Mouse (Mus musculus): ENCODE results near the gene Klhl41. TPM values are rescaled to one million over a fixed set of nuclear protein-coding genes. Genes with fewer than 3 reads are reported as not detected.

Klhl41 gene
- polyA plus RNA-seq, 1 experiment from 2014 or later, result 0.45 TPM

- Histone ChIP-seq H3K27me3 (replicated peaks; ENCODE audit: insufficient read depth, low read length) (no peaks in the 10 kb centered on the region), H3K4me1 (ENCODE audit: insufficient read depth, low read depth, low read length) (no peaks in the 10 kb centered on the region), H3K4me3 (ENCODE audit: low read depth, low read length) (no peak overlapping the region), H3K36me3 (ENCODE audit: insufficient read depth, low read length) (no peaks in the 10 kb centered on the region), H3K9me3 (ENCODE audit: low read length) (no peaks in the 10 kb centered on the region), H3K9ac (replicated peaks; ENCODE audit: low read depth) (no peak overlapping the region), H3K27ac (ENCODE audit: low read length) (no peak overlapping the region), H3K4me2 (replicated peaks; ENCODE audit: low read depth, low read length) (no peak overlapping the region)
- WGBS, result 94% methylated on average over 4 of the region's 4 CpGs
- DNase-seq (ENCODE audit: low spot score) (no peak), ATAC-seq (no peak)
- TF ChIP-seq EP300 (IDR thresholded peaks at IDR 0.05) (no peak), CTCF (IDR thresholded peaks at IDR 0.05) (no peak)
Measured at GRCm38 (mm10) chr2:69659326-69659725, 10.6 kb upstream of the Klhl41 start.

GRCm38 (mm10) chr2:69663827-69664476 is 6.0 kb upstream of the Klhl41 start:
- WGBS, result 67% methylated on average over 13 of the region's 13 CpGs
- Histone ChIP-seq H3K27ac (ENCODE audit: low read length) (no peak overlapping the region), H3K9me3 (ENCODE audit: low read length) (no peaks in the 10 kb centered on the region), H3K36me3 (ENCODE audit: insufficient read depth, low read length) (no peaks in the 10 kb centered on the region), H3K4me2 (replicated peaks; ENCODE audit: low read depth, low read length) (no peak overlapping the region), H3K4me3 (ENCODE audit: low read depth, low read length) (no peak overlapping the region), H3K27me3 (replicated peaks; ENCODE audit: insufficient read depth, low read length) (no peaks in the 10 kb centered on the region), H3K4me1 (ENCODE audit: insufficient read depth, low read depth, low read length) (no peaks in the 10 kb centered on the region), H3K9ac (replicated peaks; ENCODE audit: low read depth) (no peak overlapping the region)
- TF ChIP-seq EP300 (IDR thresholded peaks at IDR 0.05) (no peak), CTCF (IDR thresholded peaks at IDR 0.05) (no peak)
- DNase-seq (ENCODE audit: low spot score), result no peak
- ATAC-seq, result no peak

DNA sequence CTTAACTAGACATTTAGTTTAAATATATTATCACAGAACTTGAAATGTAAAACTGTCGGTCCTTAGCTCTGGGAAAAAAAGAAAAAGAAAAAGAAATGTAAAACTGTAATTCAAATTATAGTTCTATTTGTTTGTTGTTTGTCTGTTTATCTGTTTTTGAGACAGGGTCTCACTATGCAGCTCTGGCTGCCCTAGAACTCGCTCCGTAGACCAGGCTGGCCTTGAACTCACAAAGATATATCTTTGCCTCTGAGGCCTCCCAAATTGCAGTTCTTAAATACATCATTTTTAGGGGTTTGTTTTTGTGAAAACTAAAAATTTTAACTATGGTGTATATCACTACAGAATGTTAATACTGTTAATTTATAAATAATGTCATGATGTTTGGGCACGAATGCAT is 2.3 kb upstream of the Klhl41 start:
- ATAC-seq (no peak), DNase-seq (ENCODE audit: low spot score) (no peak)
- Histone ChIP-seq H3K9ac (replicated peaks; ENCODE audit: low read depth) (no peak overlapping the region), H3K4me1 (ENCODE audit: insufficient read depth, low read depth, low read length) (no peaks in the 10 kb centered on the region), H3K27ac (ENCODE audit: low read length) (no peak overlapping the region), H3K4me3 (ENCODE audit: low read depth, low read length) (no peak overlapping the region), H3K9me3 (ENCODE audit: low read length) (no peaks in the 10 kb centered on the region), H3K27me3 (replicated peaks; ENCODE audit: insufficient read depth, low read length) (no peaks in the 10 kb centered on the region), H3K4me2 (replicated peaks; ENCODE audit: low read depth, low read length) (no peak overlapping the region), H3K36me3 (ENCODE audit: insufficient read depth, low read length) (no peaks in the 10 kb centered on the region)
- TF ChIP-seq CTCF (IDR thresholded peaks at IDR 0.05) (no peak), EP300 (IDR thresholded peaks at IDR 0.05) (no peak)
- 92% methylated on average over 4 of the region's 4 CpGs for WGBS

DNA sequence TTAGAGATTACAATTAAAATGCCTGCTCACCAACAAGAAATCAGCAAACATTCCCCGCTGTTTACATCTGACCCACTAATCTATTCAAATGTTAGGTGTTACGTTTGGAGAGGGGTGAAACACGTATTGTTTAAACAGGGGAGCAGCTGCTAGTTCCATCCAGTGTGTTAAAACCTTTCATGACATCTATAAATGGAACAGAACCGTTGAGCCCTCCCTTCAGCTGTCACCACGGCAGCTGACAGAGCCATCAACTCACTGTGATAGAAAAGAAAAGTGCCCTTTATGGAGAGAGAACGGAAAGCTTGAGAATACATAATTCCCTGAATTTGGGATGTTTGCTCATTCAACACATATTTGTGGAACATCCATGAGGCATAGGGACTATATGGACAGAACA is 1.5 kb upstream of the Klhl41 start:
- H3K4me3 ChIP-seq (ENCODE audit: low read depth, low read length), result no peak overlapping the region
- TF ChIP-seq EP300 (IDR thresholded peaks at IDR 0.05) (no peak), CTCF (IDR thresholded peaks at IDR 0.05) (no peak)
- DNase-seq (ENCODE audit: low spot score), result no peak
- H3K9ac ChIP-seq (replicated peaks; ENCODE audit: low read depth), result no peak overlapping the region
- no peak overlapping the region for H3K27ac ChIP-seq (ENCODE audit: low read length)
- H3K27me3 ChIP-seq (replicated peaks; ENCODE audit: insufficient read depth, low read length), result no peaks in the 10 kb centered on the region
- 70% methylated on average over 6 of the region's 6 CpGs for WGBS
- no peak for ATAC-seq
- no peaks in the 10 kb centered on the region for H3K9me3 ChIP-seq (ENCODE audit: low read length)
- peaks cover under 1% of the 10 kb centered on the region; the same call in 1 of the 2 replicates for H3K4me1 ChIP-seq (ENCODE audit: insufficient read depth, low read depth, low read length)
- H3K36me3 ChIP-seq (ENCODE audit: insufficient read depth, low read length), result no peaks in the 10 kb centered on the region
- no peak overlapping the region for H3K4me2 ChIP-seq (replicated peaks; ENCODE audit: low read depth, low read length)

- H3K27ac ChIP-seq (ENCODE audit: low read length), result no peak overlapping the region
- H3K4me3 ChIP-seq (ENCODE audit: low read depth, low read length), result no peak overlapping the region
- no peak overlapping the region for H3K4me2 ChIP-seq (replicated peaks; ENCODE audit: low read depth, low read length)
- DNase-seq (ENCODE audit: low spot score), result no peak
- no peaks in the 10 kb centered on the region for H3K9me3 ChIP-seq (ENCODE audit: low read length)
- no peaks in the 10 kb centered on the region for H3K36me3 ChIP-seq (ENCODE audit: insufficient read depth, low read length)
- no peaks in the 10 kb centered on the region for H3K27me3 ChIP-seq (replicated peaks; ENCODE audit: insufficient read depth, low read length)
- no peak overlapping the region for H3K9ac ChIP-seq (replicated peaks; ENCODE audit: low read depth)
- WGBS, result 57% methylated on average over 5 of the region's 5 CpGs
- no peak for ATAC-seq
- H3K4me1 ChIP-seq (ENCODE audit: insufficient read depth, low read depth, low read length), result peaks cover 4% of the 10 kb centered on the region; the same call in 1 of the 2 replicates
- TF ChIP-seq EP300 (IDR thresholded peaks at IDR 0.05) (no peak), CTCF (IDR thresholded peaks at IDR 0.05) (no peak)
Measured at GRCm38 (mm10) chr2:69673723-69674122, 3.8 kb downstream of the Klhl41 start.

- Histone ChIP-seq H3K4me1 (ENCODE audit: insufficient read depth, low read depth, low read length) (peaks cover 4% of the 10 kb centered on the region; the same call in 1 of the 2 replicates), H3K36me3 (ENCODE audit: insufficient read depth, low read length) (no peaks in the 10 kb centered on the region), H3K9me3 (ENCODE audit: low read length) (no peaks in the 10 kb centered on the region), H3K9ac (replicated peaks; ENCODE audit: low read depth) (no peak overlapping the region), H3K4me3 (ENCODE audit: low read depth, low read length) (no peak overlapping the region), H3K27me3 (replicated peaks; ENCODE audit: insufficient read depth, low read length) (no peaks in the 10 kb centered on the region), H3K27ac (ENCODE audit: low read length) (no peak overlapping the region), H3K4me2 (replicated peaks; ENCODE audit: low read depth, low read length) (no peak overlapping the region)
- DNase-seq (ENCODE audit: low spot score) (no peak), ATAC-seq (no peak)
- 89% methylated on average over 9 of the region's 9 CpGs for WGBS
- no peak for TF ChIP-seq CTCF (IDR thresholded peaks at IDR 0.05)
- TF ChIP-seq EP300 (IDR thresholded peaks at IDR 0.05), result no peak
Measured at GRCm38 (mm10) chr2:69675266-69675665, 5.3 kb downstream of the Klhl41 start.

All from lung, postnatal 0 days (tissue).